Mouse (Mus musculus) layer of hippocampus, adult 2 months (tissue): ENCODE measurements around the gene Gm906. TPM values are rescaled to one million over a fixed set of nuclear protein-coding genes. Genes with fewer than 3 reads are reported as not detected.
"Not testable (repeated sequence)": the region's sequence is repeated elsewhere in the genome, so short reads cannot be mapped to it uniquely, and the experiment has no call there.

Experiments used
- DNase-seq, 2 experiments: peaks; one replicate each; pipeline ENCODE4 v3.0.0; 2022; ENCODE audit warnings: low spot score in 2 of 2
- H3K27ac ChIP-seq: fragments of 200-600 bp; 2 replicates; pipeline ENCODE4 v1.8.1; 2022
- H3K4me3 ChIP-seq: fragments of 200-600 bp; 2 replicates; pipeline ENCODE4 v1.8.1; 2022; ENCODE audit warnings: mild to moderate bottlenecking
- CTCF ChIP-seq: fragments of 200-600 bp; conservative IDR thresholded peaks from 2 replicates; pipeline ENCODE4 v1.8.1; 2022; ENCODE audit warnings: antibody characterized with exemption, mild to moderate bottlenecking, moderate library complexity
- long read RNA-seq, 2 experiments: library from polyadenylated mRNA; stranded (forward); transcript quantifications; one replicate each; pipeline ENCODE4 v2.0.0; 2021; ENCODE audit warnings: borderline mapping rate in 2 of 2
- microRNA-seq, 2 experiments: library from miRNA; unstranded; fragments of <30 nt; microRNA quantifications; one replicate each; pipeline ENCODE4 v1.2.0; 2021
- total RNA-seq, 2 experiments: library from RNA; stranded (reverse); gene quantifications; 2 replicates each; pipeline ENCODE4 v1.2.3; 2021

Gm906 gene
- total RNA-seq: not detected
- long read RNA-seq, experiment 1: 0 reads
- long read RNA-seq, experiment 2: 0 reads

- not testable (repeated sequence) for H3K27ac ChIP-seq, DNase-seq
Measured at GRCm38 (mm10) chr13:50250208-50250607, at the start of gene Gm906. Gene Gm906 (minus strand): TSS chr13:50250308.

DNA sequence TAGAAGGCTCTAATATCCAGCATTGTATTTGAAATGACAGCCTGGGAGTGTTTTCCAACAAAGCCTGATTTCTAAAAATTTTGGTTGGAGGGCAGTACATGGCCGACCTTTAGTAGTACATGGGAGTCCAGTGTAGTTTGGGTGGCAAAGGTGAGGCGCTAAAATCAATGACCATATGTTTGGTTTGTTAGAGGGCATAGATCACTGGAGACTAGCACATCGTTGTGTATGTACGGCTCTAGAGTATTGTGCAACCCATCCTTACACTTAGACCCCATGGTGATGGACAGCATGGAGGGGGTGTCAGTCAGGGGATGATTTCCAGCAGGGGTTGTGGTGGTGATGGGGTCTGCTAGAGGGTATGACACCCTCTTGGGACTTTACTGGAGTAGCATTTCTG lies 33.2 kb upstream of the Gm906 start:
- not testable (repeated sequence) for DNase-seq, H3K4me3 ChIP-seq, H3K27ac ChIP-seq

More at GRCm38 (mm10) chr13:50250208-50250607, at the start of gene Gm906:
- H3K4me3 ChIP-seq: not testable (repeated sequence)

- no peak overlapping the region for H3K4me3 ChIP-seq
- no peak overlapping the region for H3K27ac ChIP-seq
- DNase-seq: no peak
- no peak for TF ChIP-seq CTCF
Measured at GRCm38 (mm10) chr13:50236487-50236886, 13.6 kb downstream of the Gm906 start.

DNA sequence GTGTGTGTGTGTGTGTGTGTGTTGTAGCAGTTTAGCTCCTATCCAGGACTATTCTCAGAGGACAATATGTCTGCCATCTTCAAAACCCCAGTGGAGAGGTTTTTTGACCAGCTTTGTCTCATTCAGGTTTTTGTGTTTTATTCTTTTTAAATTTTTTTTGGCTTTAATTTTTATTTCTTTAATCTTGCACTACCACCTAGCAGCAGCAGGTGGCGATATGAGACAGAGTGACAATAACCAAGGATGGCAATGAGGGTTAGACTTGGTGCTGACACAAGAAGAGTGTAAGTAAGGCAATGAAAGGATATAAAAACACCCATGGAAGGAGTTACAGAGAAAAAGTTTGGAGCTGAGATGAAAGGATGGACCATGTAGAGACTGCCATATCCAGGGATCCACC lies 38.3 kb downstream of the Gm906 start:
- H3K4me3 ChIP-seq: not testable (repeated sequence)
- DNase-seq: peak in 1 of 2 experiments; percentile 55
- TF ChIP-seq CTCF: peak; percentile 73

GRCm38 (mm10) chr13:50210191-50210590 lies 39.9 kb downstream of the Gm906 start:
- not testable (repeated sequence) for DNase-seq, H3K27ac ChIP-seq, H3K4me3 ChIP-seq

More for the DNA sequence above, 38.3 kb downstream of the Gm906 start:
- H3K27ac ChIP-seq: not testable (repeated sequence)

- not testable (repeated sequence) for H3K4me3 ChIP-seq, DNase-seq, H3K27ac ChIP-seq
Measured at GRCm38 (mm10) chr13:50209651-50210050, 40.5 kb downstream of the Gm906 start.

DNA sequence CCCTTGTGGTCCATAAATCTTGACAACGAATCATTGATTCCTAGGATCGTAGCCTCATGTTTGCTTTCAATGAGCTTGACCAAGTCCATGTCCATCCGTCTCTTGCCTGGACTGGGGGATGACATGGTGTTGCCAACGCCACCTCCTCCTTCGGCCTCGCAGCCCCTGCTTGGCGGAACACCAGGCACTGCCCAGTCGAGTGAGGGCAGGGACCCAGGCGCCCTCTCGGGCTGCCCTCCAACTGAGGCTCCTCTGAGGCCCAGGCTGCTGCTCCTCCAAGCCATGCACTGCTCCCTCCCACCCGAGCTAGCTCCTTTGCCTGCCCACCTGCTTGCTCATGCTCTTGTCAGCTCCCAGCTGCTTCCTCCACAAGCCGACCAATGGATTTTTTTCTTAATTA lies 42.1 kb downstream of the Gm906 start:
- Histone ChIP-seq H3K27ac (no peak overlapping the region), H3K4me3 (no peak overlapping the region)
- no peak for DNase-seq
- TF ChIP-seq CTCF: no peak

DNA sequence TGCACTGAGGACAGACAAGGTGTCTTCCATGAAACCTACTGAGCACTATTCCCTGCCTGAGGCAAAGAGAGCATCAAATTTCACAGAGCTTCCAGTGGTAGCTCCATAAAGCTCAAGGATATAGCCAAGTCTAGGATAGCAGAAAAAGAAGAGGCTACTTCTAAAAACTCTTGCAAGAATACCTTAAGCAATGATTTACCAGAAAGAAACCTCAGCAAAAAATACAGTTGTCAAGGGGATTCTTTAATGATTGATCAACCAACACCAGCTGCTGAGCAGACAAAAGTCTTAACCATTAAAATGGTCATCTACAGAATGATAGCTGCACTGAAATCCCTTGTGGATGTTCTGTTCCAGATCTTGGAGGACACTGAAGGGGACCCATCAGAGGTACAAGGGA lies 53.3 kb downstream of the Gm906 start:
- not testable (repeated sequence) for H3K27ac ChIP-seq, DNase-seq, H3K4me3 ChIP-seq

Small RNA genes within 50 kb of the gene (microRNA-seq; reads per million reads assigned to microRNA genes)
- gene Gm24017: 0 reads per million in 2 experiments

Other genes starting within 250 kb of the Gm906 start
- 10 to 100 TPM; 19.7 to 19.9 TPM for gene Fbxw17, start 167.6 kb upstream of the Gm906 start, total RNA-seq
- not detected for gene Gm47429, start 193.6 kb upstream of the Gm906 start, total RNA-seq
- gene Nutm2, start 217.0 kb upstream of the Gm906 start, total RNA-seq: not detected